In the genomic region with DNA sequence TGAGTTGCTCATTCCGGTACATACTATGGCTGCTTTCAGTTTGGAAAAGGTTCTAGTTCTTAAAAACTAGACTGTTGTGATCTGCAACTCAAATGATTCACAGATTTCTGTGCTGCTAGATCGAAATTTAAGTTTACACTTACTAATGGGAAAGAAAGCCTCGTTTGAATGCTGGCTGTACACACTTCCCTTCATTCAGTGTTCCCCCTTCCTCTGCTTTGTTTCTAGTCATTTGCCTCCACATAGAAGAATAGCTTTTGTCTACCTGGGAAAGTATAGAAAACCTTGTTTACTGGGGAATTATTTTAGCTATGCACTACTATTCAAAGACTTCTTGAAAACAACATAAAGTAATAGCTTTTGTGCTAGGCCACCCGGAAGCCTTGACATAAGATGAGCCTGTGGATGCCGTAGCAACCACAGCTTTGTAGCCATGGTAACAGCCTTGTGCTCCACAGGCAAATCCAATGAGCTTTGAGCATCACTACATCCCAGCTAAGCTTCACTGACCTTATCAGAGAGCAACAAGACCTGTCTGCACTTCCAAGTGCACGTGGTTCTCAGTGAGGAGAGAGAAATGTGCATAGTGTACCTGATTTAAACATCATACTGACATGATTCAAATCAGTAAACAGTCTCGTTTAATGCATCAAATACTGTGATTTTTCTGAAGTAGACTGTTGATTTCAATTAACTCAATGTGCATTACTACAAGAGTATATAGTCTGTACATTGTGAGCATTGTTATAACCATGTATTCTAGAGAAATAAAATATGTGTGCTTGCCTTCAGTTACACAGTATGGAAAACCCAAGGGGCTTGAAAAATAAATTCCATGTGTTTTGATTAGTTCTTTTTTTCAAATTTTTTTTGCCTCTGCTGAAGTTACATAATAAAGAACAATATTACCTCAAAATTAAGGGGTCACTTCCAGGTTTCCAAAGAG, we compare ENCODE assay signal across 12 mouse cellular contexts.
DNase-seq lines count a peak whose midpoint lies in the region; ATAC-seq and TF ChIP-seq lines count a peak whose summit lies in the region.
"Had no signal": no experiment of that assay in that cellular context is flagged by ENCODE, and none has a peak within 500 bp of the region (broad histone marks: within the 10 kb centered on the region; RNA-seq: fewer than 3 reads in every experiment).

No protein-coding gene starts in this region.

- no peak overlapping the region for H3K9ac ChIP-seq in hindbrain, postnatal 0 days (replicated peaks; ENCODE audit: low read length)
- no peak overlapping the region for H3K9ac ChIP-seq in midbrain, embryonic 14.5 days (replicated peaks; ENCODE audit: low read length)
- H3K9ac ChIP-seq in kidney, embryonic 14.5 days (ENCODE audit: low read depth, low read length), result no peak overlapping the region

- ATAC-seq in hindbrain, postnatal 0 days, result peak; percentile 99
- ATAC-seq in midbrain, embryonic 14.5 days (ENCODE audit: low FRiP score, low TSS enrichment), result peak; percentile 94
- no peak for ATAC-seq in activated CD4-positive, CD25-positive, alpha-beta regulatory T cell, adult 4 months
- ATAC-seq in kidney, embryonic 14.5 days (ENCODE audit: low FRiP score, low TSS enrichment), result no peak

- no peaks in the 10 kb centered on the region for H3K27me3 ChIP-seq in hindbrain, postnatal 0 days (ENCODE audit: insufficient read depth, low read length)
- no peaks in the 10 kb centered on the region for H3K27me3 ChIP-seq in midbrain, embryonic 14.5 days (ENCODE audit: control insufficient read depth, insufficient read depth, low read length)
- H3K27me3 ChIP-seq in kidney, embryonic 14.5 days (ENCODE audit: control insufficient read depth, insufficient read depth, low read length), result no peaks in the 10 kb centered on the region

- H3K4me1 ChIP-seq in hindbrain, postnatal 0 days (ENCODE audit: insufficient read depth, low read length), result peaks cover 5% of the 10 kb centered on the region; the same call in 1 of the 2 replicates
- H3K4me1 ChIP-seq in midbrain, embryonic 14.5 days (ENCODE audit: control insufficient read depth, insufficient read depth, low read length), result peaks cover 14% of the 10 kb centered on the region
- no peaks in the 10 kb centered on the region for H3K4me1 ChIP-seq in kidney, embryonic 14.5 days (ENCODE audit: control insufficient read depth, insufficient read depth, low read length)

- H3K36me3 ChIP-seq in hindbrain, postnatal 0 days (ENCODE audit: insufficient read depth, low read length), result no peaks in the 10 kb centered on the region
- H3K36me3 ChIP-seq in midbrain, embryonic 14.5 days (ENCODE audit: control insufficient read depth, insufficient read depth, low read length), result no peaks in the 10 kb centered on the region
- H3K36me3 ChIP-seq in kidney, embryonic 14.5 days (ENCODE audit: control insufficient read depth, insufficient read depth, low read length), result no peaks in the 10 kb centered on the region

- H3K9me3 ChIP-seq in hindbrain, postnatal 0 days (ENCODE audit: low read length), result no peaks in the 10 kb centered on the region
- H3K9me3 ChIP-seq in midbrain, embryonic 14.5 days (ENCODE audit: control insufficient read depth, low read length), result no peaks in the 10 kb centered on the region
- H3K9me3 ChIP-seq in kidney, embryonic 14.5 days (ENCODE audit: control insufficient read depth, low read length), result no peaks in the 10 kb centered on the region

- H3K4me3 ChIP-seq in hindbrain, postnatal 0 days (ENCODE audit: low read length), result no peak overlapping the region
- no peak overlapping the region for H3K4me3 ChIP-seq in midbrain, embryonic 14.5 days (replicated peaks; ENCODE audit: low read depth, low read length)
- no peak overlapping the region for H3K4me3 ChIP-seq in kidney, embryonic 14.5 days (ENCODE audit: low read length)

- 30% methylated on average over 7 of the region's 7 CpGs for WGBS in hindbrain, postnatal 0 days
- 25% methylated on average over 7 of the region's 7 CpGs for WGBS in midbrain, embryonic 14.5 days
- 71% methylated on average over 7 of the region's 7 CpGs for WGBS in kidney, embryonic 14.5 days

- DNase-seq in right cerebral cortex, adult 18-20 months, result peak; percentile 10
- DNase-seq in right cerebral cortex, postnatal 14 days, result no peak
- DNase-seq in hindbrain, postnatal 0 days (ENCODE audit: low spot score), result peak; percentile 84
- peak; percentile 87 for DNase-seq in midbrain, embryonic 14.5 days
- no peak for DNase-seq in urinary bladder, postnatal 4 days (ENCODE audit: low spot score in 2 of 2)
- no peak for DNase-seq in ovary, adult 18-20 months (ENCODE audit: low spot score)
- DNase-seq: cerebellum, adult 9-10 months; gastrocnemius, postnatal 14 days; lung, postnatal 10 days; spleen, adult 18-20 months had no signal

- H3K4me2 ChIP-seq in hindbrain, postnatal 0 days (ENCODE audit: low read depth, low read length), result no peak overlapping the region
- no peak overlapping the region for H3K4me2 ChIP-seq in midbrain, embryonic 14.5 days (ENCODE audit: low read length)
- H3K4me2 ChIP-seq in kidney, embryonic 14.5 days (replicated peaks; ENCODE audit: low read depth, low read length), result no peak overlapping the region

- no peak overlapping the region for H3K27ac ChIP-seq in hindbrain, postnatal 0 days
- H3K27ac ChIP-seq in midbrain, embryonic 14.5 days (replicated peaks; ENCODE audit: low read depth, low read length), result peak overlapping the region; percentile 20
- H3K27ac ChIP-seq in kidney, embryonic 14.5 days (ENCODE audit: low read depth, low read length), result no peak overlapping the region

- TF ChIP-seq CTCF in hindbrain, postnatal 0 days (IDR thresholded peaks at IDR 0.05; ENCODE audit: low read depth), result no peak

Comparison
In these comparisons a context has a peak if more than half of its experiments do, and no peak if none do; other contexts are left out.
1. DNase-seq: peak in right cerebral cortex, adult 18-20 months (single experiment), hindbrain, postnatal 0 days (single experiment) and midbrain, embryonic 14.5 days (single experiment); none in right cerebral cortex, postnatal 14 days (single experiment), urinary bladder, postnatal 4 days (0 of 2) and ovary, adult 18-20 months (single experiment).
2. ATAC-seq: peak in hindbrain, postnatal 0 days (single experiment) and midbrain, embryonic 14.5 days (single experiment); none in activated CD4-positive, CD25-positive, alpha-beta regulatory T cell, adult 4 months (single experiment) and kidney, embryonic 14.5 days (single experiment).